Mouse (Mus musculus) cortical plate, adult 2 months (tissue): ENCODE measurements at regions not wholly inside any gene's neighbourhood (a gene's known extent, or its start where the extent isn't known, plus 50 kb on each side); places are given as distances from the start of the nearest gene placed in this dataset.

Experiments used
- CTCF ChIP-seq: fragments of 200-500 bp; IDR thresholded peaks from 2 replicates; pipeline ENCODE4 v1.5.1; 2011; ENCODE audit warnings: mild to moderate bottlenecking, control low read depth, low read length; ENCODE audit not compliant: insufficient read depth; ENCODE audit errors: extremely low read depth
- POLR2A ChIP-seq: fragments of 200-500 bp; IDR thresholded peaks from 2 replicates; pipeline ENCODE4 v1.6.1; 2011; ENCODE audit warnings: mild to moderate bottlenecking, low read length, control low read depth; ENCODE audit not compliant: insufficient read depth; ENCODE audit errors: extremely low read depth

DNA sequence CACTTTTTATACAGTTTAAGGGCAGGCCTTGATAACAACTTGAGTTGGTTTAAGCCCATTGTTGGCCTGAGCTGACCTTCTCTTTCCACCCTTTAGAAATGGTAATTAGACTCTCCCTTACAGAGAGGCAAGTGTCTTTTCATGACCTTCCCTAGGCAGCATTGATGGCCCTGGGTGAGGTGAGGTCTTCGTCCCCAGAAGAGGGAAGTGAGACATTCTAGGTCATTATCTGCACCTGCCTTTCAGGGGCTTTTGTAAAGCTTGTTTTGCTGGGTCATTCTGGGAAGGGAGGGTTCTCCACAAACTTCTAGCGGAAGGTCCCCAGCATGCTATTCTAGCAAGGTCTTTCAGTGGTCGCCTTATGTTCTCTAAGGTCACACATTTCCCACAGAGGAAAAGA is 93.6 kb upstream of the Foxn2 start:
- TF ChIP-seq POLR2A (no peak), CTCF (no peak)
